Mouse (Mus musculus) lung, embryonic 15.5 days (tissue): ENCODE measurements around the gene Bola3. TPM values are rescaled to one million over a fixed set of nuclear protein-coding genes. Genes with fewer than 3 reads are reported as not detected.
A peak's percentile ranks its signal among the peaks of the same experiment; 100 is the strongest.

Experiments
- ATAC-seq: fragments of 200-750 bp; cut with Nextera tagmentation; 2 replicates; pipeline ENCODE4 v1.8.0; 2017; ENCODE audit warnings: moderate number of reproducible peaks, borderline replicate concordance; ENCODE audit not compliant: low FRiP score, low TSS enrichment; ENCODE audit errors: extremely low read depth
- H3K27ac ChIP-seq: fragments of 300-500 bp; sonication (generic); 2 replicates; pipeline ENCODE4 v1.5.1; 2015; ENCODE audit warnings: moderate library complexity, mild to moderate bottlenecking, inconsistent platforms
- H3K27me3 ChIP-seq: fragments of 300-500 bp; sonication (generic); 2 replicates; pipeline ENCODE4 v1.6.1; 2015; ENCODE audit warnings: inconsistent platforms
- H3K36me3 ChIP-seq: fragments of 300-500 bp; sonication (generic); 2 replicates; pipeline ENCODE4 v1.6.1; 2015; ENCODE audit warnings: inconsistent platforms
- H3K4me1 ChIP-seq: fragments of 300-500 bp; sonication (generic); 2 replicates; pipeline ENCODE4 v1.6.1; 2015; ENCODE audit warnings: inconsistent platforms
- H3K4me2 ChIP-seq: fragments of 300-500 bp; sonication (generic); 2 replicates; pipeline ENCODE4 v1.6.1; 2015; ENCODE audit warnings: inconsistent platforms, mild to moderate bottlenecking, moderate library complexity
- H3K4me3 ChIP-seq: fragments of 300-500 bp; sonication (generic); 2 replicates; pipeline ENCODE4 v1.5.1; 2015; ENCODE audit warnings: mild to moderate bottlenecking, inconsistent platforms
- H3K9ac ChIP-seq: fragments of 300-500 bp; sonication (generic); 2 replicates; pipeline ENCODE4 v1.6.1; 2015; ENCODE audit warnings: inconsistent platforms
- H3K9me3 ChIP-seq: fragments of 300-500 bp; sonication (generic); 2 replicates; pipeline ENCODE4 v1.6.1; 2016; ENCODE audit warnings: inconsistent platforms
- WGBS: fragments of 180-500 bp; shearing (Covaris S2); methylation state at CpG from one replicate; pipeline ENCODE4 v1.1.7; 2015; 5-methylcytosine and 5-hydroxymethylcytosine counted together
- microRNA-seq: library from miRNA; unstranded; fragments of <30 nt; microRNA quantifications from one replicate; pipeline ENCODE4, GENCODE M21; 2016
- polyA plus RNA-seq: library from polyadenylated mRNA; unstranded; fragments of >200 nt; fragmentation: Nextera tagmentation; extraction: Ambion mirVana; gene quantifications from 2 replicates; pipeline ENCODE4 v1.2.1, GENCODE M21; 2015

Gene Bola3
- polyA plus RNA-seq, 1 experiment from 2014 or later, result 125 TPM

DNA sequence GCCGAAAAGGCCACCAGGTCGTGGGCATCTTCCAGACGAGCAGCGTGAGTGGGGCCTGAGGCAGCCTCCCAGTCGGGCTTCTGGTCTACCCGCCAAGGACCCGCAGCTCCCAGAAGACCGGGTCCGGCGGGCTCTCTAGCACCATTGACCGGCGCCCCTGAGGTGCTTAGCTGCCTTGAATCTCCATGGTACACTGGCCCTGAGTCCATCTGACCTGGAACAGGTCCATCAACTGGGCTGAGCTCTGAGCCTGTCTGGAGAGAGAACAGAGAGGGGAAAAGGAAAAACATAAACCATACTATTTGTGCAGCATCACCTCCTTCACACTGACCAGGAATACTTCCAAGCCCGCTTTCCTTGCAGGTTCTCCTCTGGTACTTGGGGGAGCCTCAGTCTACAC is 55.6 kb downstream of the Bola3 start:
- Histone ChIP-seq H3K4me1 (peaks cover 8% of the 10 kb centered on the region), H3K36me3 (peaks cover 45% of the 10 kb centered on the region), H3K4me2 (no peak overlapping the region)

DNA sequence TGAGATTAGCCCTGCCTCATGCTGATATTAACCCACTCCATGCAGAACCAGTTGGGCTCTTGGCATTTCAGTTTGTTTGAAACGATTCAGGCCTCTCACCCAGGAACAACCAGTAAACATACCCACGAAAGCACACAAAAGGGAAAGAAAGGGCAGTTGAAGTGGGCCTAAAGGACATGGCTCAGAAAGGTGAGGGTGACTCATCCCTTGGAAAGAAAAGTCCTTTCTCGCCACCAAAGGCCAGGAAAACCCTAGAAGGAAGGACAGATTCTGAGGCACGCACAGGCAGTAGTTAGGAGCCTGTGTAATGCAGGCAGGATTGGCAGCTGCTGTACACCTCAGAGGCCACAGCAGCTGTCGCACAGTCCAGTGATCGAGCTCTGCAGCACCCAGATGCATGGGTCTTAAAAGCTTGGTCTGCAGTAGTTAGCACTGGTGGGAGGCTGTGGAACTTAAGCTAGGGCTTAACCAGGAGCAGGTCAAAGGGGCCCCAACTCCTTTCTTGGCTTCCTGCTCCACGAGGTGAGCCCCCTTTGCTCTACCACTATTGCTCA is 56.6 kb downstream of the Bola3 start:
- 80% methylated on average over 7 of the region's 7 CpGs for WGBS
- H3K4me3 ChIP-seq, result no peak overlapping the region
- no peak for ATAC-seq
- H3K27ac ChIP-seq, result no peak overlapping the region
- no peak overlapping the region for H3K9ac ChIP-seq
- H3K27me3 ChIP-seq, result no peaks in the 10 kb centered on the region
- peaks cover 18% of the 10 kb centered on the region for H3K4me1 ChIP-seq
- H3K9me3 ChIP-seq, result no peaks in the 10 kb centered on the region
- peaks cover 45% of the 10 kb centered on the region for H3K36me3 ChIP-seq
- no peak overlapping the region for H3K4me2 ChIP-seq

More for the DNA sequence above, 55.6 kb downstream of the Bola3 start:
- no peak overlapping the region for H3K27ac ChIP-seq
- ATAC-seq, result no peak
- WGBS, result 96% methylated on average over 13 of the region's 13 CpGs
- no peaks in the 10 kb centered on the region for H3K9me3 ChIP-seq
- no peak overlapping the region for H3K9ac ChIP-seq
- no peaks in the 10 kb centered on the region for H3K27me3 ChIP-seq
- no peak overlapping the region for H3K4me3 ChIP-seq

DNA sequence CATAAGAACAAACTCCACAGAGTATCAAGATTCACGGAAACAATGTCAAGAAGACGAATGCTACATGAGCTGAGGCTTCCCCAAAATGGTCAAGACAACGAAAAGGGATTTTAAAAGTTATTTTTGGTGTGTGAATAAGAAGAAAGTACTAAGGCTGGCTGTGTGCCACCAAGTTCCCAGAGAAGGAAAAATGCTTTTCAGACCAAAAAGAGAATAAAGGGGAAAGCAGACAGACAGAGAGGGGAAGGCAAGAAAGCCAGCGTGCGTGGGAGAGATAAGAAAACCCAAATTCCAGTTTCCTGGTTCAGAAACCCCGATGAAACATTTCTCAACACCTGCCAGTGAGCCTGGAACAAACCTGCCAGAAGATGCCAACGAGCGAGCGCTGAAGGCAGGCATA is 59.6 kb downstream of the Bola3 start:
- Histone ChIP-seq H3K4me1 (peaks cover 44% of the 10 kb centered on the region), H3K4me3 (no peak overlapping the region), H3K9ac (no peak overlapping the region), H3K9me3 (no peaks in the 10 kb centered on the region), H3K36me3 (peaks cover 19% of the 10 kb centered on the region), H3K27ac (0 out of 2 replicates have a peak overlapping the region, but pooled peaks have one; percentile 47), H3K27me3 (no peaks in the 10 kb centered on the region), H3K4me2 (no peak overlapping the region)
- WGBS, result 65% methylated on average over 9 of the region's 9 CpGs
- ATAC-seq, result no peak

Small RNAs within 50 kb of the gene (microRNA-seq; reads per million reads assigned to microRNA genes)
- not detected for gene Mir6374

Other genes with a start within 250 kb of the Bola3 start
- gene Ccdc142, start 247.5 kb upstream of the Bola3 start, polyA plus RNA-seq, result 2.1 and 3.2 TPM in 2 replicates
- 3.4 TPM in 2 replicates for gene Gm42688, start 247.5 kb upstream of the Bola3 start, polyA plus RNA-seq
- 128 and 145 TPM in 2 replicates for gene Mrpl53, start 240.1 kb upstream of the Bola3 start, polyA plus RNA-seq
- 54.5 and 54.8 TPM in 2 replicates for gene Mogs, start 233.7 kb upstream of the Bola3 start, polyA plus RNA-seq
- gene Wbp1, start 227.6 kb upstream of the Bola3 start, polyA plus RNA-seq, result 119 and 120 TPM in 2 replicates
- 13.5 and 15.2 TPM in 2 replicates for gene Ino80b, start 223.7 kb upstream of the Bola3 start, polyA plus RNA-seq
- 35.3 and 39.9 TPM in 2 replicates for gene Rtkn, start 213.7 kb upstream of the Bola3 start, polyA plus RNA-seq
- gene Wdr54, start 192.8 kb upstream of the Bola3 start, polyA plus RNA-seq, result 5.0 and 7.6 TPM in 2 replicates
- gene 1700003E16Rik, start 192.7 kb upstream of the Bola3 start, polyA plus RNA-seq, result 6.2 and 8.1 TPM in 2 replicates
- 96.7 and 104 TPM in 2 replicates for gene Dctn1, start 183.2 kb upstream of the Bola3 start, polyA plus RNA-seq
- gene Slc4a5, start 129.3 kb upstream of the Bola3 start, polyA plus RNA-seq, result 0.84 and 1.2 TPM in 2 replicates
- gene Mthfd2, start 23.2 kb upstream of the Bola3 start, polyA plus RNA-seq, result 32.5 and 35.0 TPM in 2 replicates
- gene Mob1a, start 23.1 kb upstream of the Bola3 start, polyA plus RNA-seq, result 71.8 and 77.0 TPM in 2 replicates
- 36.1 and 37.1 TPM in 2 replicates for gene Tet3, start 109.9 kb downstream of the Bola3 start, polyA plus RNA-seq
- gene Dguok, start 157.8 kb downstream of the Bola3 start, polyA plus RNA-seq, result 78.5 and 80.3 TPM in 2 replicates
- gene Actg2, start 187.1 kb downstream of the Bola3 start, polyA plus RNA-seq, result 172 and 210 TPM in 2 replicates
- gene Stambp, start 223.6 kb downstream of the Bola3 start, polyA plus RNA-seq, result 21.0 and 23.3 TPM in 2 replicates